Mouse (Mus musculus) midbrain, embryonic 11.5 days (tissue): ENCODE results near the gene Htra1. TPM values are rescaled to one million over a fixed set of nuclear protein-coding genes. Genes with fewer than 3 reads are reported as not detected.

Source experiments
- ATAC-seq: fragments of 200-750 bp; cut with Nextera tagmentation; 2 replicates; pipeline ENCODE4 v1.8.0; 2017; ENCODE audit warnings: moderate TSS enrichment, moderate library complexity; ENCODE audit not compliant: low FRiP score
- DNase-seq: peaks from one replicate; pipeline ENCODE4 v3.0.0; 2015; ENCODE audit warnings: low spot score; ENCODE audit errors: missing footprints
- H3K27ac ChIP-seq: fragments of 300-500 bp; sonication (generic); 2 replicates; pipeline ENCODE4 v1.5.1; 2014; ENCODE audit warnings: low read depth, low read length
- H3K27me3 ChIP-seq: fragments of 300-500 bp; sonication (generic); 2 replicates; pipeline ENCODE4 v1.6.1; 2014; ENCODE audit warnings: mild to moderate bottlenecking, low read length, moderate library complexity, mixed read lengths; ENCODE audit not compliant: control insufficient read depth, insufficient read depth
- H3K36me3 ChIP-seq: fragments of 300-500 bp; sonication (generic); 2 replicates; pipeline ENCODE4 v1.6.1; 2014; ENCODE audit warnings: mild to moderate bottlenecking, low read length, moderate library complexity, mixed read lengths; ENCODE audit not compliant: control insufficient read depth, insufficient read depth
- H3K4me1 ChIP-seq: fragments of 300-500 bp; sonication (generic); 2 replicates; pipeline ENCODE4 v1.6.1; 2014; ENCODE audit warnings: low read length; ENCODE audit not compliant: control insufficient read depth, insufficient read depth
- H3K4me2 ChIP-seq: fragments of 300-500 bp; sonication (generic); 2 replicates; pipeline ENCODE4 v1.6.1; 2014; ENCODE audit warnings: mild to moderate bottlenecking, moderate library complexity
- H3K4me3 ChIP-seq: fragments of 300-500 bp; sonication (generic); 2 replicates; pipeline ENCODE4 v1.5.1; 2014; ENCODE audit warnings: low read depth, low read length
- H3K9ac ChIP-seq: fragments of 300-500 bp; sonication (generic); 2 replicates; pipeline ENCODE4 v1.6.1; 2014; ENCODE audit warnings: low read length
- H3K9me3 ChIP-seq: fragments of 300-500 bp; sonication (generic); 2 replicates; pipeline ENCODE4 v1.6.1; 2016; ENCODE audit warnings: low read length; ENCODE audit not compliant: control insufficient read depth
- WGBS: fragments of 180-500 bp; shearing (Covaris S2); extraction: QIAGEN DNeasy Blood & Tissue Kit; methylation state at CpG from one replicate; pipeline ENCODE4 v1.1.7; 2014; 5-methylcytosine and 5-hydroxymethylcytosine counted together
- microRNA-seq: library from miRNA; unstranded; fragments of <30 nt; microRNA quantifications from one replicate; pipeline ENCODE4, GENCODE M21; 2017
- polyA plus RNA-seq: library from polyadenylated mRNA; unstranded; fragments of >200 nt; fragmentation: Nextera tagmentation; extraction: Ambion mirVana; gene quantifications from 2 replicates; pipeline ENCODE4 v1.2.1, GENCODE M21; 2014

Gene Htra1
- polyA plus RNA-seq, 1 experiment from 2014 or later: 2.7 TPM

DNA sequence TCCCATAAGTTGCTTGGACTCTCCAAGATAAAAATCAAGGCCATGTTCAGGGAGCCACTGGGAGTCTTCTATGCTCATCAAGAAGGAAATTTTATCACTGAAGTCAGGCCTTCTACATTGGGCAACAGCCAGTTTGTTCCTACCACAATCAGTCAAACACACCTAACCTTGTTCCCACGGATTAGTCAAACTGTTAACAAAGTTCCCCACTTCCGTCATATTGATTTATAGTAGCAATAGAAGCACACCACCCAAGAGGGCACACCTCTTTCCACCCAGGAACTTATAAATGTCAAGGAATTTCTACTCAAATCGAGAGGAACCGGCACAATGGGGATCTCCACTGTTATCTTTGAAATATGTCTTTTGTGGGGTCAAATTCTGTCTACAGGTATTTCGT is 95.8 kb downstream of the Htra1 start, which contains the start of gene Dmbt1:
Dmbt1 (plus strand) TSS at position 299 of the 400 bp plus-strand sequence.
- Histone ChIP-seq H3K27me3 (no peaks in the 10 kb centered on the region), H3K9ac (no peak within 1 kb of the TSS), H3K27ac (no peak within 1 kb of the TSS), H3K4me2 (no peak within 1 kb of the TSS), H3K36me3 (no peaks in the 10 kb centered on the region), H3K9me3 (no peaks in the 10 kb centered on the region), H3K4me3 (no peak within 1 kb of the TSS), H3K4me1 (0 out of 2 replicates have a peak, but pooled peaks cover 1% of the 10 kb centered on the region)
- DNase-seq (no peak), ATAC-seq (no peak)
- 93% methylated on average over 5 of the region's 5 CpGs for WGBS

Small RNAs within 50 kb of the gene (microRNA-seq; reads per million reads assigned to microRNA genes)
- 0.95 reads per million for gene Mir7061

Other genes with a start within 250 kb of the Htra1 start
- gene Btbd16, start 162.0 kb upstream of the Htra1 start, polyA plus RNA-seq: not detected in 2 replicates
- gene Plekha1, start 70.4 kb upstream of the Htra1 start, polyA plus RNA-seq: 37.6 and 40.8 TPM in 2 replicates
- gene Dmbt1, start 95.9 kb downstream of the Htra1 start, polyA plus RNA-seq: not detected in 2 replicates
- gene 4933402N03Rik, start 210.2 kb downstream of the Htra1 start, polyA plus RNA-seq: not detected in 2 replicates
- gene 5430419D17Rik, start 238.3 kb downstream of the Htra1 start, polyA plus RNA-seq: not detected in 2 replicates